Mouse (Mus musculus) small intestine, adult 2 months (tissue): ENCODE results near the gene Gm11084.
A peak's percentile ranks its signal among the peaks of the same experiment; 100 is the strongest.

ENCODE experiments used
- CTCF ChIP-seq: fragments of 200-500 bp; IDR thresholded peaks from 2 replicates; pipeline ENCODE4 v1.5.1; 2012; ENCODE audit warnings: low read depth, mild to moderate bottlenecking, control low read depth, inconsistent platforms, low read length, moderate library complexity, mixed read lengths; ENCODE audit not compliant: insufficient replicate concordance, insufficient read length; ENCODE audit errors: extremely low read depth
- POLR2A ChIP-seq: fragments of 200-500 bp; IDR thresholded peaks from 2 replicates; pipeline ENCODE4 v1.6.1; 2012; ENCODE audit warnings: low read depth, mild to moderate bottlenecking, control low read depth, inconsistent platforms, low read length, moderate library complexity

- TF ChIP-seq POLR2A (peak; percentile 30; the same call in 1 of the 2 replicates), CTCF (no peak)
Measured at GRCm38 (mm10) chr2:72978901-72979658, 7.4 kb downstream of the Gm11084 start.
